Mouse (Mus musculus): ENCODE data around the gene Tmem25.
"Not testable (repeated sequence)": the region's sequence is repeated elsewhere in the genome, so short reads cannot be mapped to it uniquely, and the experiment has no call there.

Gene Tmem25

DNA sequence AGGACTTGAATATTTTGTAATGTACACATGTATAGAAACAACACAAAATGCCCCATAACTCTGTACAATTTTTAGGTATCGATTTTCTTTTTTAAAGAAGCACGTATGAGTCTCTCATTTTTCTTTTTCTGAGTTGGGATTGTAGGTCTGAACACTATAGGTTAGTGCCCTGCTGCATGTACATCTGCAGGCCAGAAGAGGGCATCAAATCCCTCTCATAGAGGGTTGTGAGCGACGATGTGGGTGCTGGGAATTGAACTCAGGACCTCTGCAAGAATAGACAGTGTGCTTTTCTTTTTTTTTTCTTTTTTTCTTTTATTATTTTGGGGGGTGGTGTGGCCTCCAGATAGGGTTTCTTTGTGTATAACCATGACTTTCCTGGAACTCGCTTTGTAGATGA lies 27.7 kb downstream of the Tmem25 start:
- DNase-seq: no peak

DNA sequence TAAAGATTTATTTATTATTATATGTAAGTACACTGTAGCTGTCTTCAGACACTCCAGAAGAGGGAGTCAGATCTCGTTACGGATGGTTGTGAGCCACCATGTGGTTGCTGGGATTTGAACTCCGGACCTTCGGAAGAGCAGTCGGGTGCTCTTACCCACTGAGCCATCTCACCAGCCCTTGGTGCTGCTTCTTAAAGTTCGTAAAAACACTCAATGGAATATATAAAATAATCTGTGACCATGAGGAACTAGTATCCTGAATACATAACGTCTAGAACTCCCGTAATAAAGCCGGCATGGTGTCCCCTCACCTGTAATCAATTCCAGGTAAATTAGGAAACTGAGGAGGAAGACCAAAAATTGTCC lies 31.1 kb downstream of the Tmem25 start:
- DNase-seq: not testable (repeated sequence)

DNA sequence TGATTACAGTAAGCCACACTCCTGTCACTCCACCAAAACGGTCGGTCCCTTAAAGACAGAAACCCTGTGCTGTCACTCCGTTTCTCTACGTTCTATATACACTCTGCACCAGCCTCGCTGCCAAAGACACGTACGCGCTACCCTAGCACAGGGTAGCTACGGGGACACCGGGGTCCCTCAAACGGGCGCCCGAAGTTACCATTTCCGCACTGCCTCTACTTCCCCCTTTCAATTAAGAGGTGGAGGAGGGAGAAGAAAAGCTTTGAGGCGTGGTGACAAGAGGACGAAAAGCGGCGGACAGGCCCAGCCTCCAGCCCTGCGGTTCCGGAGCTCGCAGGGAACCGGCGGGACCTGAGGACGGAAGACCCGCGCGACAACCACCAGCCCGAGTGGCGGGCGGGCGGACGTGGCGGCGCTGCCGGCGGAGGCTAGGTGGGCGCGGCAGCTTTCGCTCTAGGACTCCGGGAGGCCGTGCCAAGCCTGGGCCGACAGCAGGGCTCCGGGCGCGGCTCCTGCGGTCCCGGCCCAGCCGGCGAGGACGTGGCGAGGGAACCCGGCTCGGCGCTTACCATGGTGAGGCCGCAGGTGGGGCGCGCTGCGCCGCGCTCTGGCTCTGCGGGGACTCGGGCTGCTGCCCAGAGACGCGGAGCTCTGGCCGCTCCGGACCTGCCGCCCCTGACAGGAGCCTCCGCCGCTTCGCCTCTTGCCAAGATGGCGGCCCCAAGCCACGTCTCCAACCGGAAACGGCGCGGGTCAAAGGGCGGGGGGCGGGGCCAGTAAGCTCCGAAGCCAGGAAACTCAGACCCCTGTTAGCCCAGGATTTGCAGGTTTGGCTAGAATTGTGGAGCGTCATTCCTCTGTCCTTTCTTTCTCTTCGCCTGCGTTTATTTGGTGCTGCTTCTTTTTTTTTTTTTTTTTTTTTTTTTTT lies 31.7 kb downstream of the Tmem25 start, which contains the start of the genes Arcn1 and Ift46:
Arcn1 (minus strand) TSS at position 745 of the 928 bp plus-strand sequence.
Ift46 (plus strand) TSS at position 808 of the 928 bp plus-strand sequence.
- DNase-seq: peak; percentile 91

DNA sequence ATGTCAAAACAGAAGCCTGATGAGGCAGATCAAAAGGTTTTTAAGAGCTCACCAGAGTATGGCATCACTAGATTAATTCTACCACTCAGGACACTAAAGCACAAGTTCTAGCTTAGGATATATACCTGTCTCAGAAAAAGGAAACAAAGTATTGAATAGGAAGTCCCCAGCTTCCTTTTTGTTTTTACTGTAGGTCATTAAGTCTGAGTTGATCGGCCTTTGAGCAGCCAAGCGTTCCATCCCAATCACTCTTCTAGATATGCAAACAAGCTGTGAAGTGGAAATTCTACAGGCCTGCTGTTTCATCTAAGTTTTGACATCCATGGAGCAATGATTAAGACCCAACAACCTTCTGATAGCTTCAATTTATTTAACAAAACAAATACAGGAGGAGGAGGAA lies 38.2 kb downstream of the Tmem25 start:
- no peak for DNase-seq

DNA sequence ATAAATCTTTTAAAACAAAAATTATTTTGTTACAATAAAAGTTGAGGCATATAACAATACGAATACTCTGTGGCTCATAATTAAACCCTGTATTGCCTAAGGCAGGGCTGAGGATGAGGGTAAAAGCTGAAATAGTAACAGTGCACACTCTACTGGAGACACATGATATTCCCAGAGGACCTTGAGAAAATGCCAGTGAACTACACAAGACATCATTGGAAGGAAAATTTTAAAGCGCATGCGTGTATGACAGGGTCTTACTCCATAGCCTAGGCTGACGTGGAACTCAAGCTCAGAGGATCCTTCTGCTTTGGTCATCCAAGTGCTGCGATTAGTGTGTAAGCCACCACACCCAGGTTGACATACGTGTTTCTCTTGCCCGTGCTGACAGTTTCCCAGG lies 50.6 kb downstream of the Tmem25 start:
- peak; percentile 40 for DNase-seq

DNA sequence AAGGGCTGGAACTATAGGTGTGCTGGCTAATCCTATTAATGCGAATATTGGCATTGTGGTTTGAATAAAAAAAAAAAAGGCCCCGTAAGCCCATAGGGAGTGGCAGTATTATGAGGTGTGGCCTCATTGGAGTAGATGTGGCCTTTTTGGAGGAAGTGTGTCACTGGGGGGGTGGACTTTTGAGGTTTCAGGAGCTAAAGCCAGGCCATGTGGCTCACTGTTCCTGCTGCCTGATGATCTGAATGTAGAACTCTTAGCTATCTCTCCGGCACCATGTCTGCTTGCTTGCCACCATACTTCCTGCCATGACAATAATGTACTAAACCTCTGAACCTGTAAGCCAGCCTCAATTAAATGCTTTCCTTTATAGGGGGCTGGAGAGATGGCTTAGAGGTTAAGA lies 51.8 kb downstream of the Tmem25 start:
- no peak for DNase-seq

DNA sequence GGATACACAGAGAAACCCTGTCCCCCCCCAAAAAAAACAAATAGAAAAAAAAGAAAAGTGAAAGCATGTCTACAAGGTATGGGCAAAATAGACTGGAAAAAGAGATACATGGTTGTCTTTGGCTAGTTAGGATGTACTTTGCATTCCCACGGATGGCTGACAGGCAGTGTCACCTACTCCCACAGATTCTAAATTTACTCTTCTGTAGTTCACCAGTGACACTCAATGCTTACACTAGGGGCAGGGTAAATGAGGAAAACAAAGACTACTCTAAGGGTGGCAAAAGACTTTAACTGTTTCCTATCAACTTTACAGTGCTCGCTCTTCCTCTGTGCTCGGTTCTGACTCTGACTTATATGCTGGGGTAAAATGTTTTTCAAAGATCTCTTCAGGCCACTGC lies 52.4 kb downstream of the Tmem25 start:
- DNase-seq: no peak

DNA sequence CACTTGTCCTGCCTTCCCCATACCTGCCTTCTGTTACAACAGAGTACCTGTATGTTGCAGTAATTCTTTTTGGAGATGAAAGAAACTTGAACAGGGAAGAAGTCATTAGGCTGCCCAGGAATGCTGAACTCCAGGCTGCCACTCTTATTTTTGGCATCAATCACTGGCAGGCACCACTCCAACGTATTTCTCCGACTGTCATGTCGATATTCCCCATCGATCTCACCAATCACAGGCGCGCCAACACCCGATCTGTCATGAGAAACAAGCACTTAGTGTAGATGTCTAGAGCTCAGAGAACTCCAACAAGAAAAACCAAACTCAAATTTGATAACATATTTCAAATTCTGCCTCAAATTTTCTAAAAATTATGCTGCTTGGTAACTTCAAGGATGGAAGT lies 53.7 kb downstream of the Tmem25 start:
- no peak for DNase-seq
